Mouse (Mus musculus) liver, embryonic 13.5 days (tissue): ENCODE data around the gene Ebpl. TPM values are rescaled to one million over a fixed set of nuclear protein-coding genes. Genes with fewer than 3 reads are reported as not detected.

Experiments used
- ATAC-seq: fragments of 200-750 bp; cut with Nextera tagmentation; 2 replicates; pipeline ENCODE4 v1.8.0; 2017; ENCODE audit warnings: low read depth, mild to moderate bottlenecking, moderate number of reproducible peaks, moderate library complexity
- DNase-seq: peaks from one replicate; pipeline ENCODE4 v3.0.0; 2022
- H3K27ac ChIP-seq: fragments of 300-500 bp; sonication (generic); 2 replicates; pipeline ENCODE4 v1.5.1; 2015; ENCODE audit warnings: moderate library complexity, mild to moderate bottlenecking, inconsistent platforms
- H3K27me3 ChIP-seq: fragments of 300-500 bp; sonication (generic); 2 replicates; pipeline ENCODE4 v1.6.1; 2015; ENCODE audit warnings: mild to moderate bottlenecking, inconsistent platforms
- H3K36me3 ChIP-seq: fragments of 300-500 bp; sonication (generic); 2 replicates; pipeline ENCODE4 v1.6.1; 2015; ENCODE audit warnings: mild to moderate bottlenecking, inconsistent platforms
- H3K4me1 ChIP-seq: fragments of 300-500 bp; sonication (generic); replicated peaks from 2 replicates; pipeline ENCODE4 v1.6.1; 2015; ENCODE audit warnings: inconsistent platforms
- H3K4me2 ChIP-seq: fragments of 300-500 bp; sonication (generic); 2 replicates; pipeline ENCODE4 v1.6.1; 2015; ENCODE audit warnings: inconsistent platforms, mild to moderate bottlenecking, moderate library complexity
- H3K4me3 ChIP-seq: fragments of 300-500 bp; sonication (generic); replicated peaks from 2 replicates; pipeline ENCODE4 v1.5.1; 2015; ENCODE audit warnings: mild to moderate bottlenecking, inconsistent platforms
- H3K9ac ChIP-seq: fragments of 300-500 bp; sonication (generic); 2 replicates; pipeline ENCODE4 v1.6.1; 2015; ENCODE audit warnings: mild to moderate bottlenecking, inconsistent platforms
- H3K9me3 ChIP-seq: fragments of 300-500 bp; sonication (generic); replicated peaks from 2 replicates; pipeline ENCODE4 v1.6.1; 2016; ENCODE audit warnings: inconsistent platforms
- WGBS: fragments of 180-500 bp; shearing (Covaris S2); methylation state at CpG from one replicate; pipeline ENCODE4 v1.1.7; 2015; ENCODE audit not compliant: insufficient replicate concordance; 5-methylcytosine and 5-hydroxymethylcytosine counted together
- polyA plus RNA-seq: library from polyadenylated mRNA; unstranded; fragments of >200 nt; fragmentation: Nextera tagmentation; extraction: Ambion mirVana; gene quantifications from 2 replicates; pipeline ENCODE4 v1.2.1, GENCODE M21; 2015

Gene Ebpl
- polyA plus RNA-seq, 1 experiment from 2014 or later: 4.5 TPM

GRCm38 (mm10) chr14:61294738-61295079, 65.5 kb downstream of the Ebpl start:
- Histone ChIP-seq H3K36me3 (no peaks in the 10 kb centered on the region), H3K4me3 (0 out of 2 replicates have a peak overlapping the region, but pooled peaks have one; percentile 9), H3K4me2 (peak overlapping the region; percentile 23), H3K27me3 (no peaks in the 10 kb centered on the region), H3K27ac (no peak overlapping the region), H3K4me1 (no peaks in the 10 kb centered on the region), H3K9ac (no peak overlapping the region), H3K9me3 (no peaks in the 10 kb centered on the region)
- 8% methylated on average over 6 of the region's 6 CpGs for WGBS
- ATAC-seq: no peak
- DNase-seq: peak; percentile 40

- Histone ChIP-seq H3K27ac (no peak overlapping the region), H3K4me2 (peak overlapping the region; percentile 23), H3K36me3 (no peaks in the 10 kb centered on the region), H3K9ac (no peak overlapping the region), H3K4me3 (0 out of 2 replicates have a peak overlapping the region, but pooled peaks have one; percentile 9), H3K9me3 (no peaks in the 10 kb centered on the region), H3K27me3 (no peaks in the 10 kb centered on the region), H3K4me1 (peaks cover 1% of the 10 kb centered on the region)
- peak; percentile 29 for DNase-seq
- WGBS: 42% methylated on average over 16 of the region's 16 CpGs
- ATAC-seq: no peak
These were observed 66.1 kb downstream of the Ebpl start for GRCm38 (mm10) chr14:61293884-61294737.

DNA sequence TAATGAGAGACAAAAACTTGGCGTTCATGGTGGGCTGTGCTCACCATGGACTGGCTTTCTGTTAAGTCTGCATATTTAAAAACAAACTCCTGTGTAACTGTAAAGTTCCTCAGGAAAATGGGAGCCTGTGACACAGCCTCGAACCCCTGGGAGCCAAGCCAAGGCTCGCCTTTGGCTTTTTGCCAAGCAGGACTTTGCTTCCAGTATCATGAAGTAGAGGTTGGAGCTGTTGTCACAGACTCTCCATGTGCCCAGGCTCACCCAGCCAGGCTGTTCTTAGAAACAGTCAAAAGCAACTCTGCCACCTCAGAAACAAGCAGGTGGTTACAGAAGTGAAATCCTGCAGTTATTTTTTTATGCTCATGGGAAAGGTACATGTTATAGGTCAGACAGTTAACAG, 69.6 kb downstream of the Ebpl start:
- DNase-seq (no peak), ATAC-seq (no peak)
- H3K4me1 ChIP-seq: peaks cover 7% of the 10 kb centered on the region
- no peak overlapping the region for H3K9ac ChIP-seq
- WGBS: 60% methylated on average over 3 of the region's 3 CpGs
- H3K4me3 ChIP-seq: no peak overlapping the region
- no peaks in the 10 kb centered on the region for H3K36me3 ChIP-seq
- no peaks in the 10 kb centered on the region for H3K27me3 ChIP-seq
- no peaks in the 10 kb centered on the region for H3K9me3 ChIP-seq
- no peak overlapping the region for H3K4me2 ChIP-seq
- H3K27ac ChIP-seq: no peak overlapping the region

DNA sequence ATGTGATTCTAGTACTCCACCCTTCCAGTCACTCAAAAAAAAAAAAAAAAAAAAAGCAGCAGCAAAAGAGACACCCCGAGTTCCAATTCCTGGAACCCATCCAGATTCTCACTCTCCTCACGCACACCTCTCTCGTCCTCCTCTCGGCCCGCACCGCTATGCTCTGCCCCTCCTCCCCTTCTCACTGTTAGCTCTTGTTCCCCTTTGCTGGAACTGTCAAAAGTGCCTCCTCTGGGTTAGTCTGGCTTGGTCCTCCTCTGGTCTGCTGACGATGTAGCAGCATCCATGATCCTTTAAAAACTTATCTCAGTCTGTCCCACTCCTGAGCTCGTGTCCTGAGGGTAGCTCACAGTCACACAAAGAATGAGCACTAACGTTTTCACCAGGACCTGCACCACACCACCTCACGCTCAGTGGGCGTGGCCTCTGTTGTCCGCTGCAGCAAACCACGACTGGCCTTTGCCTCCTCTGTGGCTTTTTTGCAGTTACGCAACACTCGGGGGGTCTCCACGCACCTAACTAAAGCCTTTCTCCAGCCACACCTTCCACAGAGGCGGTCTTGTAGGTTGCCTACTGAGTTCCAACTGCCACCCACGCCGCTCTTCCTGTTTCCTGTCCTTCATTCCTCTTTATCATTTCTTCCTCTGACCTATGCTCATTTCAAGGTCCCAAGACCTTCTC, 71.5 kb downstream of the Ebpl start:
- no peak for ATAC-seq
- DNase-seq: no peak
- H3K36me3 ChIP-seq: no peaks in the 10 kb centered on the region
- no peaks in the 10 kb centered on the region for H3K27me3 ChIP-seq
- no peaks in the 10 kb centered on the region for H3K9me3 ChIP-seq
- H3K4me1 ChIP-seq: peaks cover 7% of the 10 kb centered on the region
- peak overlapping the region; percentile 53 for H3K4me2 ChIP-seq
- no peak overlapping the region for H3K27ac ChIP-seq
- peak overlapping the region; percentile 2; the same call in 1 of the 2 replicates for H3K4me3 ChIP-seq
- H3K9ac ChIP-seq: no peak overlapping the region
- WGBS: 20% methylated on average over 19 of the region's 19 CpGs

Other genes starting within 250 kb of the Ebpl start
- 1.3 and 1.4 TPM in 2 replicates for gene Sacs, start 222.0 kb downstream of the Ebpl start, polyA plus RNA-seq
- gene Sgcg, start 101.9 kb downstream of the Ebpl start, polyA plus RNA-seq: 0.24 and 0.34 TPM in 2 replicates
- 1.1 and 1.5 TPM in 2 replicates for gene Arl11, start 50.7 kb downstream of the Ebpl start, polyA plus RNA-seq
- 29.9 and 40.5 TPM in 2 replicates for gene Kpna3, start 79.4 kb upstream of the Ebpl start, polyA plus RNA-seq
- 13.2 TPM in 2 replicates for gene Spryd7, start 196.4 kb upstream of the Ebpl start, polyA plus RNA-seq
- 6.8 and 7.0 TPM in 2 replicates for gene Trim13, start 237.8 kb upstream of the Ebpl start, polyA plus RNA-seq
- 0.07 and 0.23 TPM in 2 replicates for gene Kcnrg, start 247.0 kb upstream of the Ebpl start, polyA plus RNA-seq